Mouse (Mus musculus) adipose tissue, adult 10 weeks (tissue): ENCODE measurements around the gene Nanog. TPM values are rescaled to one million over a fixed set of nuclear protein-coding genes. Genes with fewer than 3 reads are reported as not detected.

ENCODE experiments used
- polyA plus RNA-seq: library from polyadenylated mRNA; stranded (reverse); fragments of 350-450 nt; fragmentation: Illumina TruSeq; extraction: RNeasy Lipid Tissue Mini Kit (QIAGEN cat#74804); gene quantifications from one replicate; pipeline ENCODE4 v1.2.3, GENCODE M21; 2014; ENCODE audit warnings: low read depth, low replicate concordance

Gene Nanog
- 0.45 TPM for polyA plus RNA-seq

DNA sequence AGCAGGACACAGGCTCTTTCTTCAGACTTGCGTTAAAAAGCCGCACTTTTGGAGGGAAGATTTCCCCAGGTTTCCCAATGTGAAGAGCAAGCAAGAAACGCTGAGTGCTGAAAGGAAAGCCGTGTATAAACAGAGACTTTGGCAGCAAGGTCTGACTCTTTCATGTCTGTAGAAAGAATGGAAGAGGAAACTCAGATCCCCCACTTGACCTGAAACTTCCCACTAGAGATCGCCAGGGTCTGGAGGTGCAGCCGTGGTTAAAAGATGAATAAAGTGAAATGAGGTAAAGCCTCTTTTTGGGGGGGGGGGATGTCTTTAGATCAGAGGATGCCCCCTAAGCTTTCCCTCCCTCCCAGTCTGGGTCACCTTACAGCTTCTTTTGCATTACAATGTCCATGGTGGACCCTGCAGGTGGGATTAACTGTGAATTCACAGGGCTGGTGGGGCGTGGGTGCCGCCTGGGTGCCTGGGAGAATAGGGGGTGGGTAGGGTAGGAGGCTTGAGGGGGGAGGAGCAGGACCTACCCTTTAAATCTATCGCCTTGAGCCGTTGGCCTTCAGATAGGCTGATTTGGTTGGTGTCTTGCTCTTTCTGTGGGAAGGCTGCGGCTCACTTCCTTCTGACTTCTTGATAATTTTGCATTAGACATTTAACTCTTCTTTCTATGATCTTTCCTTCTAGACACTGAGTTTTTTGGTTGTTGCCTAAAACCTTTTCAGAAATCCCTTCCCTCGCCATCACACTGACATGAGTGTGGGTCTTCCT is at the start of gene Nanog:
Nanog (plus strand) TSS at position 454 of the 765 bp plus-strand sequence.

Other genes starting within 250 kb of the Nanog start
- 15.4 TPM for gene Rimklb, start 208.7 kb upstream of the Nanog start, polyA plus RNA-seq
- gene Mfap5, start 201.6 kb upstream of the Nanog start, polyA plus RNA-seq: 62.5 TPM
- gene Aicda, start 153.7 kb upstream of the Nanog start, polyA plus RNA-seq: not detected
- 23.1 TPM for gene Apobec1, start 105.0 kb upstream of the Nanog start, polyA plus RNA-seq
- 0.24 TPM for gene Gdf3, start 97.4 kb upstream of the Nanog start, polyA plus RNA-seq
- not detected for gene Dppa3, start 81.1 kb upstream of the Nanog start, polyA plus RNA-seq
- 35.2 TPM for gene Slc2a3, start 94.2 kb downstream of the Nanog start, polyA plus RNA-seq
- 21.6 TPM for gene Foxj2, start 112.4 kb downstream of the Nanog start, polyA plus RNA-seq
- gene C3ar1, start 148.7 kb downstream of the Nanog start, polyA plus RNA-seq: 7.2 TPM
- 31.9 TPM for gene Necap1, start 167.0 kb downstream of the Nanog start, polyA plus RNA-seq
- gene Clec4a1, start 214.4 kb downstream of the Nanog start, polyA plus RNA-seq: 10.0 TPM
- gene Clec4a3, start 245.0 kb downstream of the Nanog start, polyA plus RNA-seq: 10.1 TPM